Mouse (Mus musculus) left cerebral cortex, postnatal 4 days (tissue): ENCODE measurements at regions not wholly inside any gene's neighbourhood (a gene's known extent, or its start where the extent isn't known, plus 50 kb on each side); places are given as distances from the start of the nearest gene placed in this dataset.
"Not testable (repeated sequence)": the region's sequence is repeated elsewhere in the genome, so short reads cannot be mapped to it uniquely, and the experiment has no call there.

Source experiments
- DNase-seq: peaks from one replicate; pipeline ENCODE4 v3.0.0-alpha.2; 2022
- intact Hi-C: fragments of 180-260 bp; cut with DNase I; formaldehyde crosslinking; loops from one replicate; pipeline ENCODE4 v1.15.1; 2025

DNA sequence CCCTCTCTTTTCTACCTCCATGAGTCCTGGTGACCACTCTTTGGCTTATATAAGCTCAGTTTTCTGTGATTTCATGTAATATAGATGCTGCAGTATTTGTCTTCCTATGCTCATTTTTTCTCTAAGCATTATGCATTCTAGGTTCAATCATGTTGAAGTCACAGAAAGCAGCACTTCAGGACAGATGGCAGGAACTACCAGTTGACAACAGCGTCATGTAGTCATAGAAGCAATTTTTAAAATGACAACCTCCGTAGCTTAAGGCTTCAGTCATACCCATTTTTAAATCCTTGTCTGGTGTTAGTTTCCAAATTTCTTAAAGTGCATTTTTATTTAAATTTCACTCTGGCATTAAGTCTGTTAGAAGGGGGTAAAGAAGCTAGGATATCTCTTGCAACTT lies 740.2 kb downstream of the Kcna4 start:
- DNase-seq: no peak
- intact Hi-C loops: no loop called here

GRCm38 (mm10) chr2:108032301-108033013 lies 742.0 kb downstream of the Kcna4 start:
- intact Hi-C loops: no loop called here
- no peak for DNase-seq

DNA sequence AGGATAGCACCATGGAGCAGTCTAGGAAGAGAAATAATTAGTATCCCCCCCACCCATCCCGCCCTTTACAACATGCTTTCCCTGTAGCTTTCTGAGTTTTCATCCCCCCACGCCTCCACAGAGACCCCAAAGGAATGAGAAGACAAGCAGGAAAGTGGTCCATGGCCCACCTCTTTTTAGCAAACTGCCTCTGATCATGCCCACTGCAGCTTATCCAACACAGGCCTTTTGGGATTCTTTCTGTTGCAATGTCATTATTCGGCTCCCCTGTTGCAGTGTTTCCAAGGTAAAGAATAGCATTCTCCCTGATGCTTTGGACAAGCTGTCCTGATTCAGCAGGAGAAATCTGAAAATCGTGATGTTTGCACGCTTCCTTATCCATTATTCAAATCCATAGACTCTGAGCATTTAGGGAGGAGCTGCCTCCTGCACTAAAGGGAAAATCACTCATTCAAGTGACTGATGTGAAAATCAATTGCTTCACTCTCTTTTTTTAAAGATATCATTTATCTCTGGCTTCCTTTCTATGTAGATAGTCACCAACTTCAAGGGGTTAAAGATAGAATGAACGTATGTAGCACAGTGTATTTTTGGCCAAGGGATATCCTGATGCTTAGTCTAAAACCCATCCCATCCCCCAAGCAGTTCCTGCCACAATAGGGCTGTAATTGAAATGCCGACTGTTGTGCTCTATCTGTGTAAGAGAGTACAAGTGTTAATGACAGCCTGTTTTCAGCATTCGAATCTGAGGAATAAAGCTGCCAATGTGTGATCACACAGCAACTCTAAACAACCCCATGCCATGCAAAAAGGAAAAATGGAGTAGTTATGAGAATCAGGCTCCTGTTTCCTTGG lies 743.1 kb downstream of the Kcna4 start:
- intact Hi-C loops: no loop called here
- no peak for DNase-seq

DNA sequence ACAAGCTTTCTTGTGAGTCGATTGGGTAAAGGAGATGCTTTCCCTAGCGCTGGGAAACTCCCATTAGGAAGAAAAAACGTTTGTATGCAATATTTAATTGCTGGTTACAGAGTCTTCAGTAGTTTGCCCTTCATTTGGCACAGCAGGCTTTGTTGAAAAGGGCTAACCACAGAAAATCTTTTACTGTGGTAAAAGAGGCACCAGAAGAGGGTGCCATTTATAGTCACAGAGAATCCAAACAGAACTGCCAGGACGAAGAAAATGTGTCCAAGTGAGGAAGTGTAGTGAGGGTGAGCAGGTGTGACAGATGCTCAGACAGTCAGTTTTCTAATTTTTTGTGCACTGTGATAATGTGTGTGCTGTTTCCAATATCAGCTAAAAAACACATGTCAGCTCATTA lies 744.4 kb downstream of the Kcna4 start:
- DNase-seq: no peak
- intact Hi-C loops: no loop called here

GRCm38 (mm10) chr2:108042086-108042485 lies 751.6 kb downstream of the Kcna4 start:
- no peak for DNase-seq
- intact Hi-C loops: no loop called here

DNA sequence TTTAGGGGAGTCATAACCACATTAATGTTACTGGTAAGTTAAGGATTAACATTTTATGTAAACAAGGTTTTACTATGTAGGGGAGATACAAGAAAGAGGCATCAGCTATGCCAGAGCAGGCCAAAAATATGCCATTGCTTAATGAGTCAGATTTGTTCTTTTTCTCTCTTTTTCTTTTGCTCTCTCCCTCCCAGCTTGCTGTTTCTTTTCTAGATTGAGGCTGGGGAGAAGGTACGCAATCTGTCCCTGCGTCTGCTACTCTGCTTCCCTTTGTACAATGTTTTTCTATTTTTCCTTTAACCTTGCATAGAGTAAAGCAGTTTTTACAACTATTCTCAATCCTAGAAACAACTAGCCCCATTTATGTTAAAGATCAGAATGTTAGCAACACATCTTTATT lies 754.4 kb downstream of the Kcna4 start:
- intact Hi-C loops: no loop called here
- DNase-seq: no peak

GRCm38 (mm10) chr2:108045997-108046396 lies 755.6 kb downstream of the Kcna4 start:
- intact Hi-C loops: no loop called here
- no peak for DNase-seq

GRCm38 (mm10) chr2:108062751-108063150 lies 772.3 kb downstream of the Kcna4 start:
- DNase-seq: not testable (repeated sequence)

DNA sequence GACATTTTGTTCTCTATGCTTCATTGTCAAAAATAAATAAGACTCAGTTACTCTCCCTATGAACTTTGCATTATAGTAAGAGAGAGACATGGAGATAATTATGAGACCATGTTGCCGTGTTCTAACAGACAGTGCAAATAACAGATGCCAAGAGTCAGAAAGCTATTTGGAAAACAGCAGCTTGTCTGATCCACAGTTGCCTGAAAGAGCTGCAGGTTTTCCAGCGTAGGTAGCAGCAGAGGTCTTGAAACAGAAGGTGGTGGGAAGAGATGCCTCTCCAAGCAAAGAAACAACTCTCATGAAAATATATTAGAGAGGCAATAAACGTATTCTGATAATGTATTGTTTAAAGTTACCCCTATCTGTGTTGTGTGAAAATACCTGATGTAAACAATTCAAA lies 793.5 kb downstream of the Kcna4 start:
- DNase-seq: no peak
- intact Hi-C loops: no loop called here

More at GRCm38 (mm10) chr2:108062751-108063150, 772.3 kb downstream of the Kcna4 start:
- intact Hi-C loops: not testable (repeated sequence)

DNA sequence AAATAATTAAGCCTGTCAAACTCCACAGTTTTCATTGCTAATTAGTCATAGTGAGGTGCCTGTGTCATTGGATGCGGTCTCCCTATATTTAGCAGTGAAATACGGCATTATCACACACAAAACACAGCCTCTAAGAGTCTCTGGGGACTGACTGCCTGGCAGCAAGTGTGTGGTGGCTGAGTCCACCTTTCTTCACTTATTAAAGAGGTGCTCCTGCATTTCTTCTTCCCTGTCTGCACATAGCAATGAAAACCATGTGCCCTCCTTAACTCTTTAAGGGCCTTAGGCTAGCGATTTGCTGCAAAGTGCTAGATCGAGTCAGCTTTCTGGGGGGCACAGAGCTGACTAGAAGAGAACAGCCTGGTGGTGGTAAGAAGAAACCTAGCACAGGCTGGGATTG lies 799.8 kb downstream of the Kcna4 start:
- intact Hi-C loops: no loop called here
- DNase-seq: no peak

GRCm38 (mm10) chr2:108097026-108097425 lies 806.6 kb downstream of the Kcna4 start:
- intact Hi-C loops: no loop called here
- DNase-seq: no peak

GRCm38 (mm10) chr2:108110140-108110539 lies 819.7 kb downstream of the Kcna4 start:
- DNase-seq: no peak
- intact Hi-C loops: no loop called here

GRCm38 (mm10) chr2:108145694-108146093 lies 855.3 kb downstream of the Kcna4 start:
- DNase-seq: no peak
- intact Hi-C loops: no loop called here

- no peak for DNase-seq
- intact Hi-C loops: no loop called here
Measured at GRCm38 (mm10) chr2:108148221-108148620, 857.8 kb downstream of the Kcna4 start.

DNA sequence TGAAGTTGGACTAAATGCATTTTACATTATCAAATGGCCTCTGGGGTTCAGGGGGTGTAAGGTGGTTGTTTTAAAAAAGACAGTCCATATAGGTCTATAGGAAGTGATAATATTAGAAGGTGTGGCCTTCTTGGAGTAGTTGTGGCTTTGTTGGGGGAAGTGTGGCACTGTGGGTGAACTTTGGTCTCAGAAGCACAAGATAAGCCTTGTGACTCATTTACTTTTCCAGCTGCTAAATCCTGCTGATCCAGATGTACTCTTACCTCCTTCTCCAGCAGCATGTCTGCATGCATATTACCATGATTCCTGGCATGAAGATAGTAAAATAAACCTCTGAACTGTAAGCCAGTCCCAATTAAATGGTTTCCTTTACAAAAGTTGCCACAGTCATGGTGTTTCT lies 865.8 kb downstream of the Kcna4 start:
- DNase-seq: no peak
- intact Hi-C loops: no loop called here

GRCm38 (mm10) chr2:108157731-108158130 lies 867.3 kb downstream of the Kcna4 start:
- no peak for DNase-seq
- intact Hi-C loops: no loop called here

DNA sequence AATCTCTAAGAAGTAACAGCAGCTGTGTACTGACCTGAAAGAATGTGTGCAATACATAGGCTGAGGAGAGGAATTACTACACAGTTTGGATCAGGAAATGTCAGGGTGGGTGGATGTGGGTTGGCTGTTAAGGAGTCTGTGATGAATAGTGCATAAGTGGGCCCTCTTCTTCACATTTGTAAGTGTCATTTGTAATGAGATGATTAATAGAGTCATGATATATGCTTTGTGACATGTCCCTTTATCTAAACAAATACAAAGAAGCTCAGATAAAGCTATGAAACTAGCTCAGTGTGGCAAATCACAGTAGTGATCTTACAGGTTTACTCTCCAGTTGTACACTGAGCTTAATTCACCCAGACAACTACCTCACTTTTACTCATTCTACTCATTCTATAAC lies 867.9 kb downstream of the Kcna4 start:
- no peak for DNase-seq

DNA sequence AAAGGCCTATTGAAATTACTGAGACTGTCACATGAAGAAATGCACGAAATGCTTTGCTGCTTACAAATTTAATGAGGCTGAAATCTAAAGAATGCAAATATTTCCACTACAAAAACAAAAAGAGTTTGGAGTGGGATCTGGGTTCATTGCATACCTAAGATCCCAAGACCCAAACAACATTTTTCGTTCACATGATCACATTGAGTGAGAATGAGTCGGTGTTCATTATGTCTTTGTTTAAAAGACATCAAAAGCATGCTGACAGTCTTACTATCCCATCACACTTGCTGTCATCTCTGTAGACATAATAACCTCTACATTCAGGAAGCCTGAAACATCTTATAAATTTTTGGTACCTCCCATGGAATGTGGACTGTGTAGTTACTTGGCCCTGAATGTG lies 870.4 kb downstream of the Kcna4 start:
- intact Hi-C loops: no loop called here
- DNase-seq: no peak

More for the DNA sequence above, 867.9 kb downstream of the Kcna4 start:
- intact Hi-C loops: no loop called here

DNA sequence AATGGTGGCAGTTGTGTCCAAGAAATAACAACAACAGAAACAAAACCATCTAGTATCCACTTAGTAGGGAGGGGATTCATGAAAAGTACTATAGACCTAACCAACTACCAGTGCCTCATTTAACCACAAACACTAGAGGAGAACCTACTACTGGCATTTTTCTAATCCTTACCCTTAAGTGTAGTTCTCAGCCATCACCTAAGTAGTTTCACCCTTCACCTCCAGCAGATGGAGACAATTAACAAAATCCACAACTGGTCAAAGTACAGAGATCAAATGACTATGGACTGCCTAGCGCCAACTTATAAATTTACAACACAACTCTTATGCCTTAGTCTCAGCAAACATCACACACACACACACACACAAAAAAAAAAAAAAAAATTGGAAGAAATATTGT lies 874.6 kb downstream of the Kcna4 start:
- no peak for DNase-seq
- intact Hi-C loops: no loop called here
